ENCODE assay signal across 16 mouse cellular contexts in the genomic region with DNA sequence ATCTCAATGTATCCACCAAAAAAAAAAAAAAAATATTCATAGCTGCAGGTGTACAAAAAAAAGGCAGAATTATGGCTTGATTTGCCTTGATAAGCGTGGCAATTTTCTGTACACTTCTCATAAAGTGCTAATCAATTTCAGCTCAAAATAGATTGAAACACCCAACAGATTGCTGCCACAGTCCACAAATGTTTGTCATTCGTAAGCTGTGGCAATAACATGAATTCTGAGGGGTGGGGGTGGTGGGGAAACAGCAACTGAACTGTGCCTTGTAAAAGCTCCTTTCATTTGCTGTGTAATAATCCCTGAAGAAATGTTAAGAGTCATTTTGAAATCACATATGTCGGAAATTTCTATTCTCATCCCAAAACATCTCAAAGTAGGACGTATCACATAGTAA.
"Had no signal": no experiment of that assay in that cellular context is flagged by ENCODE, and none has a peak within 500 bp of the region (broad histone marks: within the 10 kb centered on the region; RNA-seq: fewer than 3 reads in every experiment).

No protein-coding gene starts in this region.

- H3K9ac ChIP-seq: liver, embryonic 13.5 days; midbrain, embryonic 12.5 days; midbrain, embryonic 15.5 days; neural tube, embryonic 12.5 days; neural tube, embryonic 15.5 days; stomach, embryonic 15.5 days had no signal

- H3K4me1 ChIP-seq: midbrain, embryonic 12.5 days; midbrain, embryonic 15.5 days; neural tube, embryonic 12.5 days; neural tube, embryonic 15.5 days; stomach, embryonic 15.5 days had no signal

- H3K27me3 ChIP-seq: liver, embryonic 13.5 days; midbrain, embryonic 12.5 days; midbrain, embryonic 15.5 days; neural tube, embryonic 12.5 days; neural tube, embryonic 15.5 days; stomach, embryonic 15.5 days had no signal

- H3K4me3 ChIP-seq: left cerebral cortex, adult 2 months; liver, embryonic 13.5 days; midbrain, embryonic 12.5 days; midbrain, embryonic 15.5 days; neural tube, embryonic 12.5 days; neural tube, embryonic 15.5 days; stomach, embryonic 15.5 days had no signal

- H3K4me2 ChIP-seq: liver, embryonic 13.5 days; midbrain, embryonic 12.5 days; midbrain, embryonic 15.5 days; neural tube, embryonic 12.5 days; neural tube, embryonic 15.5 days; stomach, embryonic 15.5 days had no signal

- H3K36me3 ChIP-seq: liver, embryonic 13.5 days; midbrain, embryonic 12.5 days; midbrain, embryonic 15.5 days; neural tube, embryonic 12.5 days; neural tube, embryonic 15.5 days; stomach, embryonic 15.5 days had no signal

- DNase-seq: kidney, adult 2 months; kidney, postnatal 25 days; liver, embryonic 13.5 days; lung, adult 2 months; lung, postnatal 14 days; lung, postnatal 4 days; right cerebral cortex, postnatal 14 days; spleen, adult 18-20 months; thymus, postnatal 25 days had no signal

- ATAC-seq: midbrain, embryonic 15.5 days had no signal

- H3K27ac ChIP-seq: kidney, postnatal 0 days; left cerebral cortex, adult 2 months; liver, embryonic 13.5 days; midbrain, embryonic 12.5 days; midbrain, embryonic 15.5 days; neural tube, embryonic 12.5 days; neural tube, embryonic 15.5 days; stomach, embryonic 15.5 days had no signal

- H3K9me3 ChIP-seq: liver, embryonic 13.5 days; midbrain, embryonic 12.5 days; midbrain, embryonic 15.5 days; neural tube, embryonic 12.5 days; neural tube, embryonic 15.5 days; stomach, embryonic 15.5 days had no signal
